Mouse (Mus musculus) olfactory bulb, adult 2 months (tissue): ENCODE results near the gene Gabrb2.

ENCODE experiments used
- CTCF ChIP-seq: fragments of 200-500 bp; IDR thresholded peaks from 2 replicates; pipeline ENCODE4 v1.5.1; 2012; ENCODE audit warnings: low read depth, mild to moderate bottlenecking, low read length, moderate library complexity; ENCODE audit not compliant: insufficient read depth
- POLR2A ChIP-seq: fragments of 200-500 bp; IDR thresholded peaks from 2 replicates; pipeline ENCODE4 v1.6.1; 2012; ENCODE audit warnings: mild to moderate bottlenecking, low read depth, low read length, moderate library complexity; ENCODE audit not compliant: insufficient read depth

DNA sequence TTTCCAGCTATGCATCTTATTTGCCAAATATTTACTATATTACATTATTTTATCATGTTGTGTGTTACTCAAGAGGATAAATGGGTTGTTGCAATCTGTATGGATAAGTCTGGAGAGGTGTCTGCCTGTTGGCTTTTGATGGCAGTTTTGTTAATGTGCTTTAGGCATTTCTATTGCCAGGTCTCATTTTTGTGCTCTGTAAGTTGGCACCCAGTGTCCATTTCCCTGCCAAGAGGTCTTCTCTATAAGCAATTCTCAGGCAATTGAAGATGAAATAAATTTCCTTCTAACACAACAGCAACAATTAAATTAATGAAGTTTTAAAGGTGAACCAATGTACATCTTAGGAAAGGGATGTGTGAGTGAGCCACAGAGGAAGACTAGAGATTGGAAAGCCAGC is 11.9 kb downstream of the Gabrb2 start:
- no peak for TF ChIP-seq POLR2A
- TF ChIP-seq CTCF = no peak
